Mouse (Mus musculus): ENCODE data around the gene Snd1.

- TF ChIP-seq CHD2 (IDR thresholded peaks at IDR 0.05; ENCODE audit: low read depth, low read length) = no peak
- TF ChIP-seq ZNF384 (IDR thresholded peaks at IDR 0.05; ENCODE audit: low read depth, low read length) = no peak
- TF ChIP-seq HCFC1 (IDR thresholded peaks at IDR 0.05; ENCODE audit: borderline replicate concordance, insufficient read depth, low read length) = no peak
Observed at GRCm38 (mm10) chr6:28733884-28734647, 259.1 kb downstream of the Snd1 start.
